In the genomic region with DNA sequence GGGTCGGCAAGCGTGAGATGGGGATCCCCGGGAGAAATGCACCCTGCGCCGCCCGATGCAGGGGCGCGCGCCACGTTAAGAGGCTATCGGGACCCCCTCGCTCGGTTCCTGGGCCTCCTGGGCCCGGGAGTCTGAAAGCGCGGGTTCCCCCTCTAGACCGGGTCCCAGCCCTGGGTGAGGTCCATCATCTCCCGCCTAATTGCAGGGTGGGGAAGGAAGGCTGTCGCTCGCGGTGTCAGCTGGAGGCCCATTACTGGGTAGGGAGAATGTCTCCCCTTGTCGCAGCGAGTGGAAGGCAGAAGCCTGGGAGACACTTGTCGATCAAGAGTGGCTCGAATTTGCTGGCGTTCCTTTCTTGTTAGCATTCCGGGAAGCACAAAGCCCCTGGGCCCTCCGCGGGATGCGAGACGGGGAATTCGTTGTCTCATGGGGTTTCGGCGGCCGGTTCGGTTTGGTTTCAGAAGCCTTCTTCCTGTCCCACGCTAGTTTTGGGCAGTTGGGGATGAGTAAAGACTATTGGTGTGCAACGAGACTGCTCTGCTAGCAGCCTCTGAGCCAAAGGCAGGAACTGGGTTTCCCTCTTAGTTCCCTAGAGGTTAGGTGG, we compare ENCODE assay signal across 8 mouse cellular contexts. TPM values are rescaled to one million over a fixed set of nuclear protein-coding genes. Genes with fewer than 3 reads are reported as not detected.
A peak's percentile ranks its signal among the peaks of the same experiment; 100 is the strongest.
DNase-seq lines count a peak whose midpoint lies in the region; ATAC-seq and TF ChIP-seq lines count a peak whose summit lies in the region.

No protein-coding gene starts in this region.

- H3K4me1 ChIP-seq in CH12.LX (ENCODE audit: control insufficient read depth in 1 of 2, insufficient read depth in 2 of 2) = peaks cover 9 to 40% of the 10 kb centered on the region in 2 experiments; a peak in 3 of 4 replicates
- H3K4me1 ChIP-seq in embryonic facial prominence, embryonic 12.5 days = peaks cover 19% of the 10 kb centered on the region
- peaks cover 13% of the 10 kb centered on the region; the same call in 1 of the 2 replicates for H3K4me1 ChIP-seq in hindbrain, embryonic 14.5 days (replicated peaks; ENCODE audit: control insufficient read depth, insufficient read depth, low read length)
- peaks cover 21% of the 10 kb centered on the region for H3K4me1 ChIP-seq in midbrain, embryonic 12.5 days

- peaks cover 37% of the 10 kb centered on the region for H3K79me2 ChIP-seq in CH12.LX (replicated peaks; ENCODE audit: control insufficient read depth, extremely low read depth, insufficient read depth, poor library complexity, severe bottlenecking)

- H3K9ac ChIP-seq in CH12.LX (ENCODE audit: insufficient read depth, low read depth) = peak overlapping the region; percentile 75
- H3K9ac ChIP-seq in embryonic facial prominence, embryonic 12.5 days = peak overlapping the region; percentile 73
- peak overlapping the region; percentile 39; the same call in 1 of the 2 replicates for H3K9ac ChIP-seq in hindbrain, embryonic 14.5 days
- peak overlapping the region; percentile 61 for H3K9ac ChIP-seq in midbrain, embryonic 12.5 days (replicated peaks)

- peak overlapping the region; percentile 72 to 86 (median 82) for H3K4me3 ChIP-seq in CH12.LX (replicated peaks in 1 of 3; ENCODE audit: low read depth in 2 of 3, low read length in 2 of 3, poor library complexity in 1 of 3)
- peak overlapping the region; percentile 79 for H3K4me3 ChIP-seq in embryonic facial prominence, embryonic 12.5 days
- H3K4me3 ChIP-seq in hindbrain, embryonic 14.5 days (replicated peaks; ENCODE audit: low read length) = peak overlapping the region; percentile 55
- H3K4me3 ChIP-seq in midbrain, embryonic 12.5 days = peak overlapping the region; percentile 68

- H3K27me3 ChIP-seq in CH12.LX (replicated peaks) = no peaks in the 10 kb centered on the region
- H3K27me3 ChIP-seq in embryonic facial prominence, embryonic 12.5 days = no peaks in the 10 kb centered on the region
- peaks cover 11% of the 10 kb centered on the region; the same call in 1 of the 2 replicates for H3K27me3 ChIP-seq in hindbrain, embryonic 14.5 days (ENCODE audit: control insufficient read depth, insufficient read depth, low read length)
- 0 out of 2 replicates have a peak, but pooled peaks cover 5% of the 10 kb centered on the region for H3K27me3 ChIP-seq in midbrain, embryonic 12.5 days

- DNase-seq in gastrocnemius, postnatal 10 days = peak; percentile 13
- DNase-seq in gastrocnemius, postnatal 25 days = no peak
- DNase-seq in CH12.LX (ENCODE audit: extremely low read depth) = peak; percentile 66
- DNase-seq in hindbrain, embryonic 14.5 days (ENCODE audit: low spot score) = no peak
- DNase-seq in thymus, postnatal 4 days = peak; percentile 43
- DNase-seq in right cerebral cortex, postnatal 36 days (ENCODE audit: low spot score in 2 of 2) = no peak

- no peaks in the 10 kb centered on the region for H3K9me3 ChIP-seq in CH12.LX (replicated peaks; ENCODE audit: low read length)
- H3K9me3 ChIP-seq in embryonic facial prominence, embryonic 12.5 days = no peaks in the 10 kb centered on the region
- no peaks in the 10 kb centered on the region for H3K9me3 ChIP-seq in hindbrain, embryonic 14.5 days (ENCODE audit: control insufficient read depth, low read length)
- no peaks in the 10 kb centered on the region for H3K9me3 ChIP-seq in midbrain, embryonic 12.5 days

- TF ChIP-seq RAD21 in CH12.LX (IDR thresholded peaks at IDR 0.05; ENCODE audit: low read depth, low read length) = no peak

- dilution Hi-C loops in CH12.LX (cut with MboI; ENCODE audit: extremely low pct_ligation_motif_present, extremely low pct_unique_long_range_greater_than_20kb, low sequenced_read_pairs) = no loop called here

- peak overlapping the region; percentile 75 for H3K4me2 ChIP-seq in CH12.LX (ENCODE audit: insufficient read depth, low read depth, poor library complexity, severe bottlenecking)
- peak overlapping the region; percentile 97 for H3K4me2 ChIP-seq in embryonic facial prominence, embryonic 12.5 days (replicated peaks)
- H3K4me2 ChIP-seq in hindbrain, embryonic 14.5 days (replicated peaks) = peak overlapping the region; percentile 99
- peak overlapping the region; percentile 95 for H3K4me2 ChIP-seq in midbrain, embryonic 12.5 days (replicated peaks)

- peaks cover 6 to 24% of the 10 kb centered on the region in 2 experiments for H3K36me3 ChIP-seq in CH12.LX (replicated peaks in 1 of 2; ENCODE audit: control insufficient read depth in 1 of 2, insufficient read depth in 1 of 2, low read length in 1 of 2)
- no peaks in the 10 kb centered on the region for H3K36me3 ChIP-seq in embryonic facial prominence, embryonic 12.5 days
- H3K36me3 ChIP-seq in hindbrain, embryonic 14.5 days (replicated peaks; ENCODE audit: control insufficient read depth, insufficient read depth) = no peaks in the 10 kb centered on the region
- no peaks in the 10 kb centered on the region for H3K36me3 ChIP-seq in midbrain, embryonic 12.5 days

- H3K27ac ChIP-seq in CH12.LX (ENCODE audit: insufficient read depth, low read depth) = peak overlapping the region; percentile 70; the same call in 1 of the 2 replicates
- peak overlapping the region; percentile 52; the same call in 1 of the 2 replicates for H3K27ac ChIP-seq in embryonic facial prominence, embryonic 12.5 days
- no peak overlapping the region for H3K27ac ChIP-seq in hindbrain, embryonic 14.5 days
- H3K27ac ChIP-seq in midbrain, embryonic 12.5 days (replicated peaks) = no peak overlapping the region; the same call in 1 of the 2 replicates

- in situ Hi-C loops in CH12.LX (cut with MboI; ENCODE audit: low pct_ligation_motif_present, low pct_unique_long_range_greater_than_20kb, low sequenced_read_pairs) = no loop called here

- ATAC-seq in embryonic facial prominence, embryonic 12.5 days (ENCODE audit: insufficient number of reproducible peaks, insufficient read depth, low FRiP score, low TSS enrichment) = no peak
- 0 out of 2 replicates have a peak, but pooled peaks have one; percentile 46 for ATAC-seq in hindbrain, embryonic 14.5 days (ENCODE audit: low FRiP score)
- peak; percentile 24 for ATAC-seq in midbrain, embryonic 12.5 days (ENCODE audit: low FRiP score, low read depth)

- no peak for TF ChIP-seq CTCF in CH12.LX (conservative IDR thresholded peaks at IDR 0.05 in 1 of 2, IDR thresholded peaks at IDR 0.05 in 1 of 2; ENCODE audit: low read depth in 2 of 2, low read length in 2 of 2)

- 0 out of 2 replicates have a peak, but pooled peaks have one; percentile 24 for TF ChIP-seq POLR2A in CH12.LX (IDR thresholded peaks at IDR 0.05; ENCODE audit: low read depth, low read length)

- under 1% methylated on average over 35 of the region's 38 CpGs for WGBS in embryonic facial prominence, embryonic 12.5 days
- WGBS in hindbrain, embryonic 14.5 days = under 1% methylated on average over 32 of the region's 38 CpGs
- under 1% methylated on average over 36 of the region's 38 CpGs for WGBS in midbrain, embryonic 12.5 days

- peak; percentile 61 for TF ChIP-seq EP300 in CH12.LX (IDR thresholded peaks at IDR 0.05; ENCODE audit: low read length)

TF ChIP-seq in CH12.LX, 34 proteins besides CTCF, POLR2A, EP300 and RAD21 (continues in another document):
- TF ChIP-seq MYC (IDR thresholded peaks at IDR 0.05; ENCODE audit: low read depth, low read length) = no peak
- peak; percentile 63 for TF ChIP-seq TCF12 (IDR thresholded peaks at IDR 0.05; ENCODE audit: low read depth, low read length)
- no peak for TF ChIP-seq ZNF384 (IDR thresholded peaks at IDR 0.05; ENCODE audit: low read depth, low read length)
- TF ChIP-seq MAX (IDR thresholded peaks at IDR 0.05; ENCODE audit: low read length) = no peak
- no peak; the same call in 1 of the 2 replicates for TF ChIP-seq UBTF (IDR thresholded peaks at IDR 0.05; ENCODE audit: low read depth, low read length)
- no peak for TF ChIP-seq NELFE (IDR thresholded peaks at IDR 0.05; ENCODE audit: low read depth, low read length)
- TF ChIP-seq TBP (conservative IDR thresholded peaks at IDR 0.05; ENCODE audit: low read depth, low read length) = no peak
- TF ChIP-seq ETS1 (conservative IDR thresholded peaks at IDR 0.05; ENCODE audit: low read depth, low read length) = peak; percentile 64
- TF ChIP-seq USF1 (IDR thresholded peaks at IDR 0.05; ENCODE audit: low read depth, low read length) = no peak
- TF ChIP-seq ZMIZ1 (IDR thresholded peaks at IDR 0.05; ENCODE audit: low read depth, low read length) = no peak
- no peak for TF ChIP-seq ZC3H11A (IDR thresholded peaks at IDR 0.05; ENCODE audit: low read depth, low read length)
- TF ChIP-seq BHLHE40 (IDR thresholded peaks at IDR 0.05; ENCODE audit: low read depth, low read length) = peak; percentile 14; the same call in 1 of the 2 replicates

RNA-seq across cellular contexts. Expression of gene Mybl2, which starts 0.5 kb away (rescaled TPM):
- total RNA-seq in gastrocnemius, postnatal 10 days (2021) = 1 to 10 TPM; 4.5 to 4.9 TPM
- under 1 TPM; 0.56 to 0.70 TPM for total RNA-seq in gastrocnemius, postnatal 25 days (2021)
- total RNA-seq in CH12.LX (2012; rRNA removed) (38.4 and 48.0 TPM in 2 replicates), CH12.LX (2014; rRNA removed) (34.1 and 36.0 TPM in 2 replicates)
- 131 and 189 TPM in 2 replicates for polyA plus RNA-seq in CH12.LX (2012; ENCODE audit: insufficient read length, low read depth)
- 33.9 and 35.2 TPM in 2 replicates for polyA plus RNA-seq in embryonic facial prominence, embryonic 12.5 days (2016; fragmentation: Nextera tagmentation; extraction: Ambion mirVana)
- 3.2 and 3.8 TPM in 2 replicates for polyA plus RNA-seq in hindbrain, embryonic 14.5 days (2014; fragmentation: Nextera tagmentation; extraction: Ambion mirVana)
- 35.5 and 35.7 TPM in 2 replicates for polyA plus RNA-seq in midbrain, embryonic 12.5 days (2016; fragmentation: Nextera tagmentation; extraction: Ambion mirVana)

RNA-seq across cellular contexts. Expression of gene Gtsf1l, which starts 32.7 kb away (rescaled TPM):
- not detected for total RNA-seq in gastrocnemius, postnatal 10 days (2021)
- not detected for total RNA-seq in gastrocnemius, postnatal 25 days (2021)
- total RNA-seq in CH12.LX (2012; rRNA removed) (not detected in 2 replicates), CH12.LX (2014; rRNA removed) (not detected in 2 replicates)
- not detected in 2 replicates for polyA plus RNA-seq in CH12.LX (2012; ENCODE audit: insufficient read length, low read depth)
- not detected in 2 replicates for polyA plus RNA-seq in embryonic facial prominence, embryonic 12.5 days (2016; fragmentation: Nextera tagmentation; extraction: Ambion mirVana)
- 0.35 and 0.58 TPM in 2 replicates for polyA plus RNA-seq in hindbrain, embryonic 14.5 days (2014; fragmentation: Nextera tagmentation; extraction: Ambion mirVana)
- polyA plus RNA-seq in midbrain, embryonic 12.5 days (2016; fragmentation: Nextera tagmentation; extraction: Ambion mirVana) = not detected in 2 replicates

RNA-seq across cellular contexts. Expression of gene Ift52, which starts 37.8 kb away (rescaled TPM):
- 10 to 100 TPM; 15.7 to 18.1 TPM for total RNA-seq in gastrocnemius, postnatal 10 days (2021)
- 10 to 100 TPM; 10.6 to 12.6 TPM for total RNA-seq in gastrocnemius, postnatal 25 days (2021)
- total RNA-seq in CH12.LX (2012; rRNA removed) (11.3 and 13.0 TPM in 2 replicates), CH12.LX (2014; rRNA removed) (13.1 and 14.4 TPM in 2 replicates)
- polyA plus RNA-seq in CH12.LX (2012; ENCODE audit: insufficient read length, low read depth) = 33.6 and 39.8 TPM in 2 replicates
- 52.2 and 55.7 TPM in 2 replicates for polyA plus RNA-seq in embryonic facial prominence, embryonic 12.5 days (2016; fragmentation: Nextera tagmentation; extraction: Ambion mirVana)
- 36.0 and 38.2 TPM in 2 replicates for polyA plus RNA-seq in hindbrain, embryonic 14.5 days (2014; fragmentation: Nextera tagmentation; extraction: Ambion mirVana)
- polyA plus RNA-seq in midbrain, embryonic 12.5 days (2016; fragmentation: Nextera tagmentation; extraction: Ambion mirVana) = 53.5 and 58.9 TPM in 2 replicates

Comparison
In these comparisons a context has a peak if more than half of its experiments do, and no peak if none do; other contexts are left out.
1. DNase-seq: peak in gastrocnemius, postnatal 10 days (single experiment), CH12.LX (single experiment) and thymus, postnatal 4 days (single experiment); none in gastrocnemius, postnatal 25 days (single experiment), hindbrain, embryonic 14.5 days (single experiment) and right cerebral cortex, postnatal 36 days (0 of 2).
2. H3K27ac ChIP-seq: peak in CH12.LX (single experiment) and embryonic facial prominence, embryonic 12.5 days (single experiment); none in hindbrain, embryonic 14.5 days (single experiment) and midbrain, embryonic 12.5 days (single experiment).
3. Peak in every context shown above with its lines, with median percentiles within 50 percentile points of each other: H3K4me2 ChIP-seq, H3K4me3 ChIP-seq and H3K9ac ChIP-seq.